Mouse (Mus musculus) kidney, embryonic 16.5 days (tissue): Measurements from ENCODE around the gene Hdgfl3. TPM values are rescaled to one million over a fixed set of nuclear protein-coding genes. Genes with fewer than 3 reads are reported as not detected.

Experiments
- ATAC-seq: fragments of 200-750 bp; cut with Nextera tagmentation; 2 replicates; pipeline ENCODE4 v1.8.0; 2017; ENCODE audit warnings: moderate TSS enrichment; ENCODE audit not compliant: low FRiP score, low TSS enrichment
- H3K27ac ChIP-seq: fragments of 300-500 bp; sonication (generic); 2 replicates; pipeline ENCODE4 v1.5.1; 2014; ENCODE audit warnings: low read length
- H3K27me3 ChIP-seq: fragments of 300-500 bp; sonication (generic); 2 replicates; pipeline ENCODE4 v1.6.1; 2014; ENCODE audit warnings: low read length, control low read depth, mixed read lengths; ENCODE audit not compliant: insufficient read depth
- H3K36me3 ChIP-seq: fragments of 300-500 bp; sonication (generic); 2 replicates; pipeline ENCODE4 v1.6.1; 2014; ENCODE audit warnings: low read length, control low read depth, mixed read lengths; ENCODE audit not compliant: insufficient read depth
- H3K4me1 ChIP-seq: fragments of 300-500 bp; sonication (generic); 2 replicates; pipeline ENCODE4 v1.6.1; 2014; ENCODE audit warnings: low read length, control low read depth, mixed read lengths; ENCODE audit not compliant: insufficient read depth
- H3K4me2 ChIP-seq: fragments of 300-500 bp; sonication (generic); replicated peaks from 2 replicates; pipeline ENCODE4 v1.6.1; 2014; ENCODE audit warnings: low read depth, low read length
- H3K4me3 ChIP-seq: fragments of 300-500 bp; sonication (generic); 2 replicates; pipeline ENCODE4 v1.5.1; 2014; ENCODE audit warnings: mild to moderate bottlenecking, low read length
- H3K9ac ChIP-seq: fragments of 300-500 bp; sonication (generic); replicated peaks from 2 replicates; pipeline ENCODE4 v1.6.1; 2014; ENCODE audit warnings: low read length
- H3K9me3 ChIP-seq: fragments of 300-500 bp; sonication (generic); 2 replicates; pipeline ENCODE4 v1.6.1; 2016; ENCODE audit warnings: low read length, control low read depth
- WGBS: fragments of 180-500 bp; shearing (Covaris S2); extraction: QIAGEN DNeasy Blood & Tissue Kit; methylation state at CpG from one replicate; pipeline ENCODE4 v1.1.7; 2014; 5-methylcytosine and 5-hydroxymethylcytosine counted together
- polyA plus RNA-seq: library from polyadenylated mRNA; unstranded; fragments of >200 nt; fragmentation: Nextera tagmentation; extraction: Ambion mirVana; gene quantifications from 2 replicates; pipeline ENCODE4 v1.2.1, GENCODE M21; 2015

The Hdgfl3 gene
- polyA plus RNA-seq, 1 experiment from 2014 or later, result 10.0 TPM

GRCm38 (mm10) chr7:81920314-81920713 lies 14.0 kb downstream of the Hdgfl3 start:
- Histone ChIP-seq H3K27me3 (no peaks in the 10 kb centered on the region), H3K4me2 (no peak overlapping the region), H3K36me3 (no peaks in the 10 kb centered on the region), H3K4me3 (no peak overlapping the region), H3K4me1 (no peaks in the 10 kb centered on the region), H3K9ac (no peak overlapping the region), H3K27ac (no peak overlapping the region), H3K9me3 (no peaks in the 10 kb centered on the region)
- WGBS, result 82% methylated on average over 4 of the region's 4 CpGs
- ATAC-seq, result no peak

GRCm38 (mm10) chr7:81918316-81918715 lies 16.0 kb downstream of the Hdgfl3 start:
- no peaks in the 10 kb centered on the region for H3K36me3 ChIP-seq
- no peaks in the 10 kb centered on the region for H3K27me3 ChIP-seq
- no peak overlapping the region for H3K4me3 ChIP-seq
- no peaks in the 10 kb centered on the region for H3K4me1 ChIP-seq
- WGBS, result 74% methylated on average over 5 of the region's 5 CpGs
- no peaks in the 10 kb centered on the region for H3K9me3 ChIP-seq
- no peak overlapping the region for H3K4me2 ChIP-seq
- no peak overlapping the region for H3K27ac ChIP-seq
- ATAC-seq, result no peak
- H3K9ac ChIP-seq, result no peak overlapping the region

- ATAC-seq, result no peak
- H3K4me1 ChIP-seq, result peaks cover 6% of the 10 kb centered on the region; the same call in 1 of the 2 replicates
- no peaks in the 10 kb centered on the region for H3K36me3 ChIP-seq
- H3K9ac ChIP-seq, result no peak overlapping the region
- H3K27me3 ChIP-seq, result no peaks in the 10 kb centered on the region
- H3K9me3 ChIP-seq, result no peaks in the 10 kb centered on the region
- H3K27ac ChIP-seq, result no peak overlapping the region
- H3K4me2 ChIP-seq, result no peak overlapping the region
- WGBS, result 94% methylated on average over 2 of the region's 2 CpGs
- H3K4me3 ChIP-seq, result no peak overlapping the region
These were observed 29.3 kb downstream of the Hdgfl3 start for GRCm38 (mm10) chr7:81904926-81905325.

- H3K27ac ChIP-seq, result no peak overlapping the region
- peaks cover 8% of the 10 kb centered on the region; the same call in 1 of the 2 replicates for H3K4me1 ChIP-seq
- WGBS, result 33% methylated on average over 4 of the region's 4 CpGs
- H3K9me3 ChIP-seq, result no peaks in the 10 kb centered on the region
- H3K4me3 ChIP-seq, result no peak overlapping the region
- no peaks in the 10 kb centered on the region for H3K27me3 ChIP-seq
- no peaks in the 10 kb centered on the region for H3K36me3 ChIP-seq
- no peak overlapping the region for H3K9ac ChIP-seq
- ATAC-seq, result peak; percentile 54; the same call in 1 of the 2 replicates
- H3K4me2 ChIP-seq, result no peak overlapping the region
These were observed 30.2 kb downstream of the Hdgfl3 start for GRCm38 (mm10) chr7:81904094-81904493.

GRCm38 (mm10) chr7:81899361-81899760 lies 34.9 kb downstream of the Hdgfl3 start:
- no peak; the same call in 1 of the 2 replicates for ATAC-seq
- no peak overlapping the region for H3K4me3 ChIP-seq
- H3K9me3 ChIP-seq, result no peaks in the 10 kb centered on the region
- H3K4me1 ChIP-seq, result peaks cover 9% of the 10 kb centered on the region; the same call in 1 of the 2 replicates
- no peaks in the 10 kb centered on the region for H3K27me3 ChIP-seq
- H3K9ac ChIP-seq, result no peak overlapping the region
- no peak overlapping the region for H3K27ac ChIP-seq
- 42% methylated on average over 11 of the region's 11 CpGs for WGBS
- H3K4me2 ChIP-seq, result peak overlapping the region; percentile 33; the same call in 1 of the 2 replicates
- H3K36me3 ChIP-seq, result no peaks in the 10 kb centered on the region

- 0 out of 2 replicates have a peak, but pooled peaks cover 2% of the 10 kb centered on the region for H3K36me3 ChIP-seq
- no peak overlapping the region for H3K4me3 ChIP-seq
- no peak overlapping the region for H3K9ac ChIP-seq
- H3K4me1 ChIP-seq, result no peaks in the 10 kb centered on the region
- H3K27ac ChIP-seq, result no peak overlapping the region
- no peaks in the 10 kb centered on the region for H3K9me3 ChIP-seq
- H3K4me2 ChIP-seq, result no peak overlapping the region
- ATAC-seq, result no peak
- H3K27me3 ChIP-seq, result no peaks in the 10 kb centered on the region
- WGBS, result 93% methylated on average over 4 of the region's 4 CpGs
These were observed 49.1 kb downstream of the Hdgfl3 start for GRCm38 (mm10) chr7:81885128-81885527.

- H3K4me2 ChIP-seq, result no peak overlapping the region
- H3K27ac ChIP-seq, result no peak overlapping the region
- no peaks in the 10 kb centered on the region for H3K9me3 ChIP-seq
- H3K9ac ChIP-seq, result no peak overlapping the region
- no peaks in the 10 kb centered on the region for H3K4me1 ChIP-seq
- no peaks in the 10 kb centered on the region for H3K27me3 ChIP-seq
- 0 out of 2 replicates have a peak, but pooled peaks cover 2% of the 10 kb centered on the region for H3K36me3 ChIP-seq
- H3K4me3 ChIP-seq, result no peak overlapping the region
- ATAC-seq, result no peak
- 86% methylated on average over 3 of the region's 3 CpGs for WGBS
These were observed 52.7 kb downstream of the Hdgfl3 start for GRCm38 (mm10) chr7:81881600-81881999.

- no peaks in the 10 kb centered on the region for H3K36me3 ChIP-seq
- WGBS, result 78% methylated on average over 4 of the region's 4 CpGs
- ATAC-seq, result no peak
These were observed 53.5 kb downstream of the Hdgfl3 start for GRCm38 (mm10) chr7:81880797-81881196.

GRCm38 (mm10) chr7:81880286-81880685 lies 54.0 kb downstream of the Hdgfl3 start:
- ATAC-seq, result no peak
- 83% methylated on average over 5 of the region's 5 CpGs for WGBS
- H3K4me3 ChIP-seq, result no peak overlapping the region

More at GRCm38 (mm10) chr7:81880797-81881196, 53.5 kb downstream of the Hdgfl3 start:
- H3K27me3 ChIP-seq, result no peaks in the 10 kb centered on the region
- no peak overlapping the region for H3K4me2 ChIP-seq
- no peak overlapping the region for H3K27ac ChIP-seq
- no peak overlapping the region for H3K4me3 ChIP-seq
- no peaks in the 10 kb centered on the region for H3K4me1 ChIP-seq
- H3K9ac ChIP-seq, result no peak overlapping the region
- H3K9me3 ChIP-seq, result no peaks in the 10 kb centered on the region

GRCm38 (mm10) chr7:81875372-81875771 lies 58.9 kb downstream of the Hdgfl3 start:
- Histone ChIP-seq H3K27me3 (no peaks in the 10 kb centered on the region), H3K4me2 (no peak overlapping the region), H3K9ac (no peak overlapping the region), H3K4me3 (no peak overlapping the region), H3K4me1 (no peaks in the 10 kb centered on the region), H3K27ac (no peak overlapping the region), H3K9me3 (no peaks in the 10 kb centered on the region), H3K36me3 (no peaks in the 10 kb centered on the region; the same call in 1 of the 2 replicates)
- no peak for ATAC-seq
- WGBS, result 71% methylated on average over 9 of the region's 9 CpGs

More at GRCm38 (mm10) chr7:81880286-81880685, 54.0 kb downstream of the Hdgfl3 start:
- Histone ChIP-seq H3K9me3 (no peaks in the 10 kb centered on the region), H3K27ac (no peak overlapping the region), H3K9ac (no peak overlapping the region), H3K4me2 (no peak overlapping the region), H3K4me1 (no peaks in the 10 kb centered on the region), H3K27me3 (no peaks in the 10 kb centered on the region), H3K36me3 (no peaks in the 10 kb centered on the region)
